Mouse (Mus musculus): ENCODE data around the gene Ikzf4. TPM values are rescaled to one million over a fixed set of nuclear protein-coding genes. Genes with fewer than 3 reads are reported as not detected.
"Not testable (repeated sequence)": the region's sequence is repeated elsewhere in the genome, so short reads cannot be mapped to it uniquely, and the experiment has no call there.

The Ikzf4 gene
- total RNA-seq, 1 experiment from 2014 or later: 0.50 TPM

GRCm38 (mm10) chr10:128621986-128622520 lies 23.7 kb downstream of the Ikzf4 start:
- ATAC-seq (replicated peaks in 1 of 2; ENCODE audit: insufficient read depth in 1 of 2, low FRiP score in 2 of 2, low TSS enrichment in 1 of 2, low read depth in 1 of 2, poor library complexity in 2 of 2, severe bottlenecking in 2 of 2): no peak

- no peak for ATAC-seq (replicated peaks in 1 of 2; ENCODE audit: insufficient read depth in 1 of 2, low FRiP score in 2 of 2, low TSS enrichment in 1 of 2, low read depth in 1 of 2, poor library complexity in 2 of 2, severe bottlenecking in 2 of 2)
Observed at GRCm38 (mm10) chr10:128620241-128620640, 25.6 kb downstream of the Ikzf4 start.

- ATAC-seq (replicated peaks in 1 of 2; ENCODE audit: insufficient read depth in 1 of 2, low FRiP score in 2 of 2, low TSS enrichment in 1 of 2, low read depth in 1 of 2, poor library complexity in 2 of 2, severe bottlenecking in 2 of 2): not testable (repeated sequence)
Observed at GRCm38 (mm10) chr10:128619148-128619547, 26.6 kb downstream of the Ikzf4 start.

GRCm38 (mm10) chr10:128618570-128618969 lies 27.2 kb downstream of the Ikzf4 start:
- ATAC-seq (replicated peaks in 1 of 2; ENCODE audit: insufficient read depth in 1 of 2, low FRiP score in 2 of 2, low TSS enrichment in 1 of 2, low read depth in 1 of 2, poor library complexity in 2 of 2, severe bottlenecking in 2 of 2): no peak

GRCm38 (mm10) chr10:128615798-128616448 lies 29.9 kb downstream of the Ikzf4 start:
- not testable (repeated sequence) for ATAC-seq (replicated peaks in 1 of 2; ENCODE audit: insufficient read depth in 1 of 2, low FRiP score in 2 of 2, low TSS enrichment in 1 of 2, low read depth in 1 of 2, poor library complexity in 2 of 2, severe bottlenecking in 2 of 2)

- ATAC-seq (replicated peaks in 1 of 2; ENCODE audit: insufficient read depth in 1 of 2, low FRiP score in 2 of 2, low TSS enrichment in 1 of 2, low read depth in 1 of 2, poor library complexity in 2 of 2, severe bottlenecking in 2 of 2): no peak
Observed at GRCm38 (mm10) chr10:128614934-128615333, 30.9 kb downstream of the Ikzf4 start.

GRCm38 (mm10) chr10:128613820-128614219 lies 32.0 kb downstream of the Ikzf4 start:
- ATAC-seq (replicated peaks in 1 of 2; ENCODE audit: insufficient read depth in 1 of 2, low FRiP score in 2 of 2, low TSS enrichment in 1 of 2, low read depth in 1 of 2, poor library complexity in 2 of 2, severe bottlenecking in 2 of 2): not testable (repeated sequence)

- no peak for ATAC-seq (replicated peaks in 1 of 2; ENCODE audit: insufficient read depth in 1 of 2, low FRiP score in 2 of 2, low TSS enrichment in 1 of 2, low read depth in 1 of 2, poor library complexity in 2 of 2, severe bottlenecking in 2 of 2)
Observed at GRCm38 (mm10) chr10:128613154-128613440, 32.7 kb downstream of the Ikzf4 start.

GRCm38 (mm10) chr10:128612433-128613153 lies 33.2 kb downstream of the Ikzf4 start:
- peak; percentile 89 to 98 for ATAC-seq (replicated peaks in 1 of 2; ENCODE audit: insufficient read depth in 1 of 2, low FRiP score in 2 of 2, low TSS enrichment in 1 of 2, low read depth in 1 of 2, poor library complexity in 2 of 2, severe bottlenecking in 2 of 2)

- ATAC-seq (replicated peaks in 1 of 2; ENCODE audit: insufficient read depth in 1 of 2, low FRiP score in 2 of 2, low TSS enrichment in 1 of 2, low read depth in 1 of 2, poor library complexity in 2 of 2, severe bottlenecking in 2 of 2): no peak
Observed at GRCm38 (mm10) chr10:128606483-128606882, 39.3 kb downstream of the Ikzf4 start.

- ATAC-seq (replicated peaks in 1 of 2; ENCODE audit: insufficient read depth in 1 of 2, low FRiP score in 2 of 2, low TSS enrichment in 1 of 2, low read depth in 1 of 2, poor library complexity in 2 of 2, severe bottlenecking in 2 of 2): no peak
Observed at GRCm38 (mm10) chr10:128602470-128603128, 43.2 kb downstream of the Ikzf4 start.

GRCm38 (mm10) chr10:128601499-128601898 lies 44.3 kb downstream of the Ikzf4 start:
- no peak for ATAC-seq (replicated peaks in 1 of 2; ENCODE audit: insufficient read depth in 1 of 2, low FRiP score in 2 of 2, low TSS enrichment in 1 of 2, low read depth in 1 of 2, poor library complexity in 2 of 2, severe bottlenecking in 2 of 2)

GRCm38 (mm10) chr10:128598476-128598875 lies 47.3 kb downstream of the Ikzf4 start:
- ATAC-seq (replicated peaks in 1 of 2; ENCODE audit: insufficient read depth in 1 of 2, low FRiP score in 2 of 2, low TSS enrichment in 1 of 2, low read depth in 1 of 2, poor library complexity in 2 of 2, severe bottlenecking in 2 of 2): no peak

GRCm38 (mm10) chr10:128592797-128593196 lies 53.0 kb downstream of the Ikzf4 start:
- no peak for ATAC-seq (replicated peaks in 1 of 2; ENCODE audit: insufficient read depth in 1 of 2, low FRiP score in 2 of 2, low TSS enrichment in 1 of 2, low read depth in 1 of 2, poor library complexity in 2 of 2, severe bottlenecking in 2 of 2)

- ATAC-seq (replicated peaks in 1 of 2; ENCODE audit: insufficient read depth in 1 of 2, low FRiP score in 2 of 2, low TSS enrichment in 1 of 2, low read depth in 1 of 2, poor library complexity in 2 of 2, severe bottlenecking in 2 of 2): no peak
Observed at GRCm38 (mm10) chr10:128591436-128591835, 54.4 kb downstream of the Ikzf4 start.

- peak in 1 of 2 experiments; percentile 58; a peak in 1 of 4 replicates for ATAC-seq (replicated peaks in 1 of 2; ENCODE audit: insufficient read depth in 1 of 2, low FRiP score in 2 of 2, low TSS enrichment in 1 of 2, low read depth in 1 of 2, poor library complexity in 2 of 2, severe bottlenecking in 2 of 2)
Observed at GRCm38 (mm10) chr10:128590193-128590690, 55.5 kb downstream of the Ikzf4 start.

GRCm38 (mm10) chr10:128589464-128590192 lies 56.2 kb downstream of the Ikzf4 start, which contains the start of gene Erbb3:
Gene Erbb3 (minus strand): TSS chr10:128589652.
- ATAC-seq (replicated peaks in 1 of 2; ENCODE audit: insufficient read depth in 1 of 2, low FRiP score in 2 of 2, low TSS enrichment in 1 of 2, low read depth in 1 of 2, poor library complexity in 2 of 2, severe bottlenecking in 2 of 2): peak; percentile 36 to 48; a peak in 3 of 4 replicates

Data from hematopoietic stem cell, adult 5-6 weeks (primary cell).